Mouse (Mus musculus) G1E (cell line): ENCODE measurements around the gene Adam30.

Experiments used
- CTCF ChIP-seq: IDR thresholded peaks from 2 replicates; pipeline ENCODE4 v1.5.1; 2012; ENCODE audit warnings: low read depth, low read length, inconsistent platforms, mixed read lengths
- TAL1 ChIP-seq: conservative IDR thresholded peaks from 2 replicates; pipeline ENCODE4 v1.6.1; 2012; ENCODE audit warnings: low read depth, low read length, inconsistent platforms, mixed read lengths

- TF ChIP-seq TAL1 = no peak
- TF ChIP-seq CTCF = no peak
These were observed 27.3 kb downstream of the Adam30 start for GRCm38 (mm10) chr3:98187777-98188176.
